Mouse (Mus musculus): ENCODE results near the gene Ecel1.
A peak's percentile ranks its signal among the peaks of the same experiment; 100 is the strongest.

The Ecel1 gene

GRCm38 (mm10) chr1:87156199-87156587 lies at the start of gene Ecel1:
Ecel1 (minus strand) TSS chr1:87156521.
- no peak for DNase-seq

GRCm38 (mm10) chr1:87205502-87205901 lies 49.2 kb upstream of the Ecel1 start:
- no peak for DNase-seq

GRCm38 (mm10) chr1:87205038-87205437 lies 48.7 kb upstream of the Ecel1 start:
- DNase-seq, result no peak

- no peak for DNase-seq
Measured at GRCm38 (mm10) chr1:87204465-87204864, 48.1 kb upstream of the Ecel1 start, which contains the start of gene Chrng. Chrng (plus strand) TSS chr1:87204657.

GRCm38 (mm10) chr1:87203779-87204178 lies 47.5 kb upstream of the Ecel1 start:
- DNase-seq, result no peak

- DNase-seq, result no peak
Measured at GRCm38 (mm10) chr1:87201848-87202247, 45.5 kb upstream of the Ecel1 start.

GRCm38 (mm10) chr1:87200811-87201210 lies 44.5 kb upstream of the Ecel1 start:
- no peak for DNase-seq

GRCm38 (mm10) chr1:87198119-87199065 lies 42.1 kb upstream of the Ecel1 start:
- no peak for DNase-seq

GRCm38 (mm10) chr1:87197296-87197695 lies 41.0 kb upstream of the Ecel1 start:
- DNase-seq, result no peak

- no peak for DNase-seq
Measured at GRCm38 (mm10) chr1:87190429-87190828, 34.1 kb upstream of the Ecel1 start, which contains the start of gene Chrnd. Chrnd (plus strand) TSS chr1:87190607.

- DNase-seq, result peak; percentile 60
Measured at GRCm38 (mm10) chr1:87187037-87187355, 30.7 kb upstream of the Ecel1 start.

GRCm38 (mm10) chr1:87186261-87187036 lies 30.1 kb upstream of the Ecel1 start:
- DNase-seq, result no peak

GRCm38 (mm10) chr1:87185526-87185925 lies 29.2 kb upstream of the Ecel1 start:
- DNase-seq, result no peak

GRCm38 (mm10) chr1:87184751-87185139 lies 28.4 kb upstream of the Ecel1 start:
- DNase-seq, result peak; percentile 42

GRCm38 (mm10) chr1:87183998-87184750 lies 27.9 kb upstream of the Ecel1 start:
- no peak for DNase-seq

GRCm38 (mm10) chr1:87183013-87183412 lies 26.7 kb upstream of the Ecel1 start, which contains the start of gene Prss56:
Prss56 (plus strand) TSS chr1:87183313.
- no peak for DNase-seq

GRCm38 (mm10) chr1:87180896-87181295 lies 24.6 kb upstream of the Ecel1 start:
- no peak for DNase-seq

GRCm38 (mm10) chr1:87175852-87176292 lies 19.6 kb upstream of the Ecel1 start:
- DNase-seq, result no peak

GRCm38 (mm10) chr1:87174006-87174955 lies 18.0 kb upstream of the Ecel1 start:
- peak; percentile 26 for DNase-seq

GRCm38 (mm10) chr1:87172316-87172715 lies 16.0 kb upstream of the Ecel1 start:
- DNase-seq, result no peak

- no peak for DNase-seq
Measured at GRCm38 (mm10) chr1:87171312-87171711, 15.0 kb upstream of the Ecel1 start.

- DNase-seq, result no peak
Measured at GRCm38 (mm10) chr1:87170458-87170857, 14.1 kb upstream of the Ecel1 start.
